Mouse (Mus musculus): ENCODE results near the gene Ccdc136.

Gene Ccdc136

GRCm38 (mm10) chr6:29439789-29440188 is 43.7 kb downstream of the Ccdc136 start:
- DNase-seq, result no peak

- peak; percentile 60 to 62 for DNase-seq
Observed at GRCm38 (mm10) chr6:29444773-29445172, 48.7 kb downstream of the Ccdc136 start.

GRCm38 (mm10) chr6:29445354-29445753 is 49.2 kb downstream of the Ccdc136 start:
- no peak for DNase-seq

- no peak for DNase-seq
Observed at GRCm38 (mm10) chr6:29449858-29450257, 53.7 kb downstream of the Ccdc136 start.

- no peak for DNase-seq
Observed at GRCm38 (mm10) chr6:29450667-29451066, 54.6 kb downstream of the Ccdc136 start.

GRCm38 (mm10) chr6:29461502-29461901 is 65.4 kb downstream of the Ccdc136 start:
- no peak for DNase-seq

GRCm38 (mm10) chr6:29463388-29463787 is 67.3 kb downstream of the Ccdc136 start:
- DNase-seq, result no peak

GRCm38 (mm10) chr6:29467583-29468354 is 71.7 kb downstream of the Ccdc136 start, which contains the start of gene Atp6v1f:
Gene Atp6v1f, plus strand, starts transcription at chr6:29467718.
- peak; percentile 96 to 97 for DNase-seq

GRCm38 (mm10) chr6:29468851-29469250 is 72.7 kb downstream of the Ccdc136 start:
- peak; percentile 25 to 76 for DNase-seq

- no peak for DNase-seq
Observed at GRCm38 (mm10) chr6:29471137-29471536, 75.0 kb downstream of the Ccdc136 start, which contains the start of gene Atp6v1fnb. Gene Atp6v1fnb, plus strand, starts transcription at chr6:29471437.

- DNase-seq, result peak; percentile 91 to 95
Observed at GRCm38 (mm10) chr6:29473941-29474691, 78.0 kb downstream of the Ccdc136 start.

- peak; percentile 52 to 86 for DNase-seq
Observed at GRCm38 (mm10) chr6:29474736-29475135, 78.6 kb downstream of the Ccdc136 start.

Data from kidney, postnatal 25 days (tissue).